In the genomic region with DNA sequence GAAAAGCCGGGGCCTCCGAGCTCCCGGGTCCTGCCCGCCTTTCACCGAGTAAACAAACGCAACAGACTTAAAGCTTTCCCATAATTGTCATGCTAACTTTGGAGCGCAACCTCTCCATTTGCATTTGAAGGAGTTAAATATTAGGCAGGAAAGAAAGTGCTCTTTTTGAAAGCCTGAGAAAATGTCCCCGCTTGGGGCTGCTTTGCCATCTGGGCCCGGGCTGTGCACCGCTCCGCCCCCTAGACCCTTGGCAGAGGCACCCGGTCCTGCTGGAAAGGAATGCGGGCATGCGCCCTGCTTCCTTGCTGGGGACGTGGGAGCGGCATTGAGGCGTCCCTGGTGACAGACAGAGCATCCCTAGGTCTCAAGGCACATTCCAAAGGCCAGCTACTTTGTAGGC, we compare ENCODE assay signal across 10 mouse cellular contexts.
A peak's percentile ranks its signal among the peaks of the same experiment; 100 is the strongest.
DNase-seq lines count a peak whose midpoint lies in the region; ATAC-seq and TF ChIP-seq lines count a peak whose summit lies in the region.
"Had no signal": no experiment of that assay in that cellular context is flagged by ENCODE, and none has a peak within 500 bp of the region (broad histone marks: within the 10 kb centered on the region; RNA-seq: fewer than 3 reads in every experiment).

No protein-coding gene starts in this region.

- TF ChIP-seq POLR2A in ES-Bruce4 (IDR thresholded peaks at IDR 0.05; ENCODE audit: insufficient read depth, low read length), result no peak
- no peak for TF ChIP-seq POLR2A in cerebellum, adult 2 months (IDR thresholded peaks at IDR 0.05; ENCODE audit: borderline replicate concordance, insufficient read depth, low read length)

- H3K27me3 ChIP-seq in ES-Bruce4 (ENCODE audit: control insufficient read depth, insufficient read depth, low read length, poor library complexity, severe bottlenecking), result no peaks in the 10 kb centered on the region; the same call in none of the 2 replicates
- H3K27me3 ChIP-seq in cerebellum, adult 2 months (ENCODE audit: control insufficient read depth, insufficient read depth, low read length), result no peaks in the 10 kb centered on the region
- H3K27me3 ChIP-seq in liver, postnatal 0 days (ENCODE audit: insufficient read depth, low read length), result peaks cover 2% of the 10 kb centered on the region; the same call in 1 of the 2 replicates
- H3K27me3 ChIP-seq: CH12.LX had no signal

- H3K9me3 ChIP-seq in ES-Bruce4 (replicated peaks; ENCODE audit: control insufficient read depth, insufficient read depth, low read length, poor library complexity, severe bottlenecking), result no peaks in the 10 kb centered on the region
- no peaks in the 10 kb centered on the region for H3K9me3 ChIP-seq in liver, postnatal 0 days (ENCODE audit: low read length)

- H3K27ac ChIP-seq in ES-Bruce4 (ENCODE audit: insufficient read depth, low read length), result no peak overlapping the region
- H3K27ac ChIP-seq in cerebellum, adult 2 months (ENCODE audit: insufficient read depth, low read length), result no peak overlapping the region
- no peak overlapping the region for H3K27ac ChIP-seq in liver, postnatal 0 days (ENCODE audit: low read depth)
- H3K27ac ChIP-seq: liver, embryonic 14.5 days had no signal

- peak overlapping the region; percentile 52; the same call in 1 of the 2 replicates for H3K4me2 ChIP-seq in liver, postnatal 0 days (ENCODE audit: low read depth, low read length)

- 0 out of 2 replicates have a peak overlapping the region, but pooled peaks have one; percentile 7 for H3K4me3 ChIP-seq in ES-Bruce4 (ENCODE audit: low read depth, low read length)
- H3K4me3 ChIP-seq in cerebellum, adult 2 months (replicated peaks; ENCODE audit: insufficient read depth, low read depth, low read length), result no peak overlapping the region
- H3K4me3 ChIP-seq in liver, postnatal 0 days (ENCODE audit: low read depth, low read length), result peak overlapping the region; percentile 13; the same call in 1 of the 2 replicates

- peak; percentile 46; the same call in 1 of the 2 replicates for TF ChIP-seq EP300 in ES-Bruce4 (IDR thresholded peaks at IDR 0.05; ENCODE audit: insufficient read depth, low read depth, low read length)
- TF ChIP-seq EP300 in liver, postnatal 0 days (IDR thresholded peaks at IDR 0.05; ENCODE audit: low read depth), result no peak

- WGBS in cerebellum, adult 2 months, result 1% methylated on average over 17 of the region's 17 CpGs
- WGBS in liver, postnatal 0 days (ENCODE audit: insufficient replicate concordance), result 9% methylated on average over 17 of the region's 17 CpGs

- DNase-seq in cerebellum, adult 2 months, result peak; percentile 30 to 41
- DNase-seq in forelimb bud, embryonic 11.5 days (ENCODE audit: low read depth, low spot score), result peak; percentile 53
- peak; percentile 36 for DNase-seq in heart, postnatal 25 days (ENCODE audit: low spot score)
- peak; percentile 58 to 68 for DNase-seq in layer of hippocampus, adult 18-20 months (ENCODE audit: low spot score in 2 of 2)
- no peak for DNase-seq in liver, postnatal 0 days
- peak; percentile 50 for DNase-seq in ovary, postnatal 14 days (ENCODE audit: low spot score)
- DNase-seq in T-cell, adult 2 months (ENCODE audit: low spot score), result no peak

- H3K4me1 ChIP-seq in ES-Bruce4 (ENCODE audit: control insufficient read depth, insufficient read depth, low read length), result peaks cover 4% of the 10 kb centered on the region
- no peaks in the 10 kb centered on the region for H3K4me1 ChIP-seq in cerebellum, adult 2 months (ENCODE audit: control insufficient read depth, insufficient read depth, low read length)
- no peaks in the 10 kb centered on the region for H3K4me1 ChIP-seq in liver, postnatal 0 days (ENCODE audit: insufficient read depth)

- H3K9ac ChIP-seq in ES-Bruce4 (ENCODE audit: low read depth, poor library complexity, severe bottlenecking), result no peak overlapping the region
- H3K9ac ChIP-seq in liver, postnatal 0 days (replicated peaks), result no peak overlapping the region
- H3K9ac ChIP-seq: liver, embryonic 14.5 days had no signal

- intact Hi-C loops in heart, postnatal 25 days (cut with DNase I), result no loop called here

- TF ChIP-seq CTCF in ES-Bruce4 (IDR thresholded peaks at IDR 0.05; ENCODE audit: low read depth, low read length), result no peak
- TF ChIP-seq CTCF in cerebellum, adult 2 months (IDR thresholded peaks at IDR 0.05; ENCODE audit: borderline replicate concordance, insufficient read depth, low read depth, low read length), result no peak
- TF ChIP-seq CTCF in liver, postnatal 0 days (IDR thresholded peaks at IDR 0.05; ENCODE audit: low read depth), result no peak

- no peak for ATAC-seq in liver, postnatal 0 days

- H3K36me3 ChIP-seq in ES-Bruce4 (ENCODE audit: control insufficient read depth, insufficient read depth, low read length, poor library complexity, severe bottlenecking), result no peaks in the 10 kb centered on the region
- no peaks in the 10 kb centered on the region for H3K36me3 ChIP-seq in liver, postnatal 0 days (replicated peaks; ENCODE audit: insufficient read depth, low read length)

Comparison
In these comparisons a context has a peak if more than half of its experiments do, and no peak if none do; other contexts are left out.
1. DNase-seq: peak in cerebellum, adult 2 months (2 of 2), forelimb bud, embryonic 11.5 days (single experiment), heart, postnatal 25 days (single experiment), layer of hippocampus, adult 18-20 months (2 of 2) and ovary, postnatal 14 days (single experiment); none in liver, postnatal 0 days (single experiment) and T-cell, adult 2 months (single experiment).